ENCODE assay signal across 9 mouse cellular contexts in the genomic region with DNA sequence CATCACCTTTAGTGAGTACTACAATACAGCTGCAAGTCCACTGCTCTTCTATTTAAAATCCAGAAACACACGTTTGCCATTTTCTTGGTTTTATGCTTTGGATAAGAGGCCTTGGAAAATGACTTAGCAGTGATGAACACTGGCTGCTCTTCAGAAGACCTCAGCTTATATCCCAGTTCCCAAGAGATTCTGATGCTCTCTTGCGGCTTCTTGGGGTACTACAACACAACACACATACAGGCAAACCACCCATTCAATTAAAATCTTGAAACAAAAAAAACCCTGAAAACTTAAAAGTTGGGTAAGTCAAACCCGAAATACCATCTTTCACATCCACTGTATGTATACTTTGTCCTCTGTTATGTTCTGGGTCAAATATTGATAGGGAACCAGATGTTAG. TPM values are rescaled to one million over a fixed set of nuclear protein-coding genes. Genes with fewer than 3 reads are reported as not detected.
DNase-seq lines count a peak whose midpoint lies in the region; ATAC-seq and TF ChIP-seq lines count a peak whose summit lies in the region.
"Had no signal": no experiment of that assay in that cellular context is flagged by ENCODE, and none has a peak within 500 bp of the region (broad histone marks: within the 10 kb centered on the region; RNA-seq: fewer than 3 reads in every experiment).

No protein-coding gene starts in this region.

- TF ChIP-seq EP300 in liver, postnatal 0 days (IDR thresholded peaks at IDR 0.05; ENCODE audit: low read depth) = no peak

- in situ Hi-C loops in ES-E14 (cut with MboI; ENCODE audit: low sequenced_read_pairs in 2 of 2, unreplicated experiment in 2 of 2) = no loop called here

- no peaks in the 10 kb centered on the region for H3K27me3 ChIP-seq in liver, postnatal 0 days (ENCODE audit: insufficient read depth, low read length)
- H3K27me3 ChIP-seq: neural tube, embryonic 13.5 days had no signal

- peaks cover 12% of the 10 kb centered on the region for H3K4me1 ChIP-seq in liver, postnatal 0 days (ENCODE audit: insufficient read depth)
- H3K4me1 ChIP-seq in ES-E14 (ENCODE audit: control insufficient read depth in 2 of 2, insufficient read depth in 2 of 2, low read length in 2 of 2, poor library complexity in 1 of 2) = peaks cover 0 to 5% of the 10 kb centered on the region in 2 experiments; a peak in 1 of 4 replicates

- 64% methylated on average over 3 of the region's 3 CpGs for WGBS in liver, postnatal 0 days (ENCODE audit: insufficient replicate concordance)

- peak; percentile 35 to 62 for DNase-seq in heart, postnatal 10 days
- no peak for DNase-seq in heart, postnatal 36 days
- no peak for DNase-seq in liver, postnatal 0 days
- DNase-seq in liver (no peak), ES-E14 (ENCODE audit: low read depth, low spot score) (no peak)
- DNase-seq in urinary bladder, postnatal 14 days (ENCODE audit: low spot score) = no peak

- H3K4me2 ChIP-seq in liver, postnatal 0 days (ENCODE audit: low read depth, low read length) = no peak overlapping the region
- H3K4me2 ChIP-seq: neural tube, embryonic 13.5 days had no signal

- peaks cover 70% of the 10 kb centered on the region for H3K36me3 ChIP-seq in liver, postnatal 0 days (replicated peaks; ENCODE audit: insufficient read depth, low read length)
- peaks cover 47% of the 10 kb centered on the region for H3K36me3 ChIP-seq in ES-E14 (ENCODE audit: control insufficient read depth, insufficient read depth, low read length, poor library complexity, severe bottlenecking)

- H3K9ac ChIP-seq in liver, postnatal 0 days (replicated peaks) = no peak overlapping the region
- no peak overlapping the region for H3K9ac ChIP-seq in ES-E14 (ENCODE audit: insufficient read depth, low read depth, low read length, poor library complexity, severe bottlenecking)
- H3K9ac ChIP-seq: neural tube, embryonic 13.5 days had no signal

- H3K27ac ChIP-seq in liver, postnatal 0 days (ENCODE audit: low read depth) = no peak overlapping the region
- no peak overlapping the region for H3K27ac ChIP-seq in ES-E14 (ENCODE audit: insufficient read depth, low read depth, low read length, poor library complexity, severe bottlenecking)
- H3K27ac ChIP-seq: neural tube, embryonic 13.5 days had no signal

- TF ChIP-seq CTCF in liver, postnatal 0 days (IDR thresholded peaks at IDR 0.05; ENCODE audit: low read depth) = peak; percentile 54

- ATAC-seq in liver, postnatal 0 days = no peak
- ATAC-seq in megakaryocyte progenitor cell, adult 5-6 weeks (replicated peaks; ENCODE audit: poor library complexity) = 0 out of 2 replicates have a peak, but pooled peaks have one; percentile 35
- ATAC-seq: intestine, embryonic 16.5 days had no signal

- H3K9me3 ChIP-seq in liver, postnatal 0 days (ENCODE audit: low read length) = no peaks in the 10 kb centered on the region
- no peaks in the 10 kb centered on the region for H3K9me3 ChIP-seq in ES-E14 (ENCODE audit: control insufficient read depth, insufficient read depth, low read depth, low read length)
- H3K9me3 ChIP-seq: neural tube, embryonic 13.5 days had no signal

- intact Hi-C loops in heart, postnatal 10 days (cut with DNase I) = no loop called here
- intact Hi-C loops in heart, postnatal 36 days (cut with DNase I) = no loop called here

- no peak overlapping the region for H3K4me3 ChIP-seq in liver, postnatal 0 days (ENCODE audit: low read depth, low read length)
- H3K4me3 ChIP-seq in ES-E14 (ENCODE audit: insufficient read depth in 1 of 2, low read depth in 1 of 2, low read length in 2 of 2, poor library complexity in 1 of 2, severe bottlenecking in 1 of 2) = no peak overlapping the region
- H3K4me3 ChIP-seq: neural tube, embryonic 13.5 days had no signal

TF ChIP-seq in ES-E14, 5 proteins besides CTCF, POLR2A, EP300 and RAD21:
- TF ChIP-seq MAFK (IDR thresholded peaks at IDR 0.05; ENCODE audit: insufficient read depth, low read depth, low read length) = no peak
- no peak for TF ChIP-seq HCFC1 (IDR thresholded peaks at IDR 0.05; ENCODE audit: borderline replicate concordance, insufficient read depth, low read length)
- peak; percentile 19; the same call in 1 of the 2 replicates for TF ChIP-seq ZC3H11A (IDR thresholded peaks at IDR 0.05; ENCODE audit: borderline replicate concordance, low read depth, low read length)

RNA-seq across cellular contexts. Expression of a gene that starts 5.2 kb away (rescaled TPM):
- 10 to 100 TPM; 41.7 to 51.2 TPM for total RNA-seq in heart, postnatal 10 days (2021)
- total RNA-seq in heart, postnatal 36 days (2021) = 10 to 100 TPM; 38.8 to 48.0 TPM
- 16.9 and 21.1 TPM in 2 replicates for polyA plus RNA-seq in liver, postnatal 0 days (2015; fragmentation: Nextera tagmentation; extraction: Ambion mirVana)
- 74.5 and 83.9 TPM in 2 replicates for total RNA-seq in ES-E14 (2012; rRNA removed)
- total RNA-seq in megakaryocyte progenitor cell, adult 5-6 weeks (2015) = 63.9 and 89.2 TPM in 2 replicates
- 146 and 184 TPM in 2 replicates for total RNA-seq in megakaryocyte progenitor cell, adult 5-6 weeks (2017)

RNA-seq across cellular contexts. Expression of a gene that starts 5.5 kb away (rescaled TPM):
- total RNA-seq in heart, postnatal 10 days (2021) = 10 to 100 TPM; 20.7 to 22.6 TPM
- 10 to 100 TPM; 18.2 to 20.1 TPM for total RNA-seq in heart, postnatal 36 days (2021)
- polyA plus RNA-seq in liver, postnatal 0 days (2015; fragmentation: Nextera tagmentation; extraction: Ambion mirVana) = 18.0 and 18.6 TPM in 2 replicates
- 34.8 and 50.8 TPM in 2 replicates for total RNA-seq in ES-E14 (2012; rRNA removed)
- total RNA-seq in megakaryocyte progenitor cell, adult 5-6 weeks (2015) = 30.6 and 36.8 TPM in 2 replicates
- 18.0 and 21.1 TPM in 2 replicates for total RNA-seq in megakaryocyte progenitor cell, adult 5-6 weeks (2017)

RNA-seq across cellular contexts. Expression of a gene that starts 17.9 kb away (rescaled TPM):
- 10 to 100 TPM; 12.7 to 15.8 TPM for total RNA-seq in heart, postnatal 10 days (2021)
- 10 to 100 TPM; 14.7 to 29.0 TPM for total RNA-seq in heart, postnatal 36 days (2021)
- 13.5 and 21.1 TPM in 2 replicates for polyA plus RNA-seq in liver, postnatal 0 days (2015; fragmentation: Nextera tagmentation; extraction: Ambion mirVana)
- total RNA-seq in ES-E14 (2012; rRNA removed) = 3.9 and 5.0 TPM in 2 replicates
- 87.3 and 149 TPM in 2 replicates for total RNA-seq in megakaryocyte progenitor cell, adult 5-6 weeks (2015)
- total RNA-seq in megakaryocyte progenitor cell, adult 5-6 weeks (2017) = 26.0 and 46.4 TPM in 2 replicates

RNA-seq across cellular contexts. Expression of a gene that starts 25.6 kb away (rescaled TPM):
- total RNA-seq in heart, postnatal 10 days (2021) = 10 to 100 TPM; 36.0 to 42.3 TPM
- 10 to 100 TPM; 15.1 to 15.8 TPM for total RNA-seq in heart, postnatal 36 days (2021)
- 2.8 and 3.9 TPM in 2 replicates for polyA plus RNA-seq in liver, postnatal 0 days (2015; fragmentation: Nextera tagmentation; extraction: Ambion mirVana)
- total RNA-seq in ES-E14 (2012; rRNA removed) = 15.0 TPM in 2 replicates
- 2.9 and 4.3 TPM in 2 replicates for total RNA-seq in megakaryocyte progenitor cell, adult 5-6 weeks (2015)
- total RNA-seq in megakaryocyte progenitor cell, adult 5-6 weeks (2017) = 2.0 and 2.1 TPM in 2 replicates

RNA-seq across cellular contexts. Expression of a gene that starts 39.2 kb away (rescaled TPM):
- 1 to 10 TPM; 7.6 to 8.7 TPM for total RNA-seq in heart, postnatal 10 days (2021)
- 1 to 10 TPM; 4.6 to 7.2 TPM for total RNA-seq in heart, postnatal 36 days (2021)
- polyA plus RNA-seq in liver, postnatal 0 days (2015; fragmentation: Nextera tagmentation; extraction: Ambion mirVana) = 75.4 and 81.4 TPM in 2 replicates
- 12.7 and 17.2 TPM in 2 replicates for total RNA-seq in ES-E14 (2012; rRNA removed)
- 378 and 389 TPM in 2 replicates for total RNA-seq in megakaryocyte progenitor cell, adult 5-6 weeks (2015)
- total RNA-seq in megakaryocyte progenitor cell, adult 5-6 weeks (2017) = 658 and 664 TPM in 2 replicates

Comparison
In these comparisons a context has a peak if more than half of its experiments do, and no peak if none do; other contexts are left out.
1. DNase-seq: peak in heart, postnatal 10 days (2 of 2); none in heart, postnatal 36 days (0 of 2), liver, postnatal 0 days (single experiment), liver (single experiment), ES-E14 (single experiment) and urinary bladder, postnatal 14 days (single experiment).